Comparison of ENCODE assay signal across 8 mouse cellular contexts in the genomic region with DNA sequence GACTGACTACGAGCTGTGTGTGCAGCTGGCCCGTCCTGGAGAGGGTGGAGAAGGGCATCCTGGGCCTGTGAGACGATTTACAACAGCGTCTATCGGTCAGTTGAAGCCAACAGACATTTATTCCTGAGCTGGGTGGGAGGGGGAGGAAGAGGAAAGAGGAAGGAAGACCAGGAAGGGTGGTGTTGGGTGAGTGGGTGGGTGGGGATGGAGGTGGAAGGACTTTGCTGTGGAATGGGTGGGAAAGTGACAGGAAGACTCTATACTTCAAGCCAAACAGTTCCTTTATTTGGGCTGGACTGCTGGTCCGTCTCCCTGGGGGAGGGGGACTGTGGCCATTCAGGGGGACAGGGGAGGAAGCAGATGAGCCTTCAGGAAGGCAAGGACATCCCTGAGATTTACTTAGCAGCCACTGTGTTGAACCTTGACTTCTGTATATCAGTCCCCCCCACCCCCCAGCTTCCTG.
DNase-seq lines count a peak whose midpoint lies in the region; ATAC-seq and TF ChIP-seq lines count a peak whose summit lies in the region.

No protein-coding gene starts in this region.

- no peak overlapping the region for H3K4me2 ChIP-seq in neural tube, embryonic 14.5 days (ENCODE audit: low read depth, low read length)
- no peak overlapping the region for H3K4me2 ChIP-seq in neural tube, embryonic 15.5 days
- H3K4me2 ChIP-seq in liver, embryonic 14.5 days (ENCODE audit: low read depth): no peak overlapping the region

- no peaks in the 10 kb centered on the region for H3K9me3 ChIP-seq in neural tube, embryonic 14.5 days (ENCODE audit: control insufficient read depth, low read length)
- H3K9me3 ChIP-seq in neural tube, embryonic 15.5 days (replicated peaks): no peaks in the 10 kb centered on the region
- no peaks in the 10 kb centered on the region for H3K9me3 ChIP-seq in liver, embryonic 14.5 days (ENCODE audit: control insufficient read depth, low read length)
- H3K9me3 ChIP-seq in midbrain, embryonic 10.5 days (replicated peaks): no peaks in the 10 kb centered on the region

- no peak overlapping the region for H3K27ac ChIP-seq in neural tube, embryonic 14.5 days (ENCODE audit: low read depth, low read length)
- H3K27ac ChIP-seq in neural tube, embryonic 15.5 days (replicated peaks): no peak overlapping the region
- H3K27ac ChIP-seq in liver, embryonic 14.5 days: no peak overlapping the region
- H3K27ac ChIP-seq in midbrain, embryonic 10.5 days (replicated peaks): no peak overlapping the region
- H3K27ac ChIP-seq in thymus, adult 2 months (ENCODE audit: control insufficient read depth, insufficient read depth, low read length): no peak overlapping the region

- no peak for TF ChIP-seq EP300 in liver, embryonic 14.5 days (IDR thresholded peaks at IDR 0.05; ENCODE audit: low read depth)

- H3K27me3 ChIP-seq in neural tube, embryonic 14.5 days (ENCODE audit: control insufficient read depth, insufficient read depth, low read length): no peaks in the 10 kb centered on the region
- no peaks in the 10 kb centered on the region for H3K27me3 ChIP-seq in neural tube, embryonic 15.5 days (replicated peaks)
- H3K27me3 ChIP-seq in liver, embryonic 14.5 days (ENCODE audit: control insufficient read depth, insufficient read depth, low read length): no peaks in the 10 kb centered on the region
- no peaks in the 10 kb centered on the region for H3K27me3 ChIP-seq in midbrain, embryonic 10.5 days (ENCODE audit: low read depth, poor library complexity, severe bottlenecking)
- no peaks in the 10 kb centered on the region for H3K27me3 ChIP-seq in thymus, adult 2 months (ENCODE audit: control insufficient read depth, insufficient read depth, low read length)

- no peak for TF ChIP-seq CTCF in liver, embryonic 14.5 days (IDR thresholded peaks at IDR 0.05; ENCODE audit: low read depth)
- TF ChIP-seq CTCF in thymus, adult 2 months (IDR thresholded peaks at IDR 0.05; ENCODE audit: borderline replicate concordance, control insufficient read depth, extremely low read depth, insufficient read depth, low read length, poor library complexity): no peak

- no peak overlapping the region for H3K9ac ChIP-seq in neural tube, embryonic 14.5 days (replicated peaks; ENCODE audit: low read depth, low read length)
- H3K9ac ChIP-seq in neural tube, embryonic 15.5 days (replicated peaks): no peak overlapping the region
- no peak overlapping the region for H3K9ac ChIP-seq in liver, embryonic 14.5 days (replicated peaks)

- TF ChIP-seq POLR2A in thymus, adult 2 months (IDR thresholded peaks at IDR 0.05; ENCODE audit: control insufficient read depth, extremely low read depth, insufficient read depth, low read length, poor library complexity): no peak

- H3K36me3 ChIP-seq in neural tube, embryonic 14.5 days (ENCODE audit: control insufficient read depth, insufficient read depth, low read length): no peaks in the 10 kb centered on the region
- no peaks in the 10 kb centered on the region for H3K36me3 ChIP-seq in neural tube, embryonic 15.5 days
- H3K36me3 ChIP-seq in liver, embryonic 14.5 days (replicated peaks; ENCODE audit: control insufficient read depth, insufficient read depth, low read depth): no peaks in the 10 kb centered on the region
- H3K36me3 ChIP-seq in midbrain, embryonic 10.5 days: no peaks in the 10 kb centered on the region
- no peaks in the 10 kb centered on the region for H3K36me3 ChIP-seq in thymus, adult 2 months (ENCODE audit: control insufficient read depth, insufficient read depth, low read length)

- ATAC-seq in neural tube, embryonic 14.5 days (ENCODE audit: low read depth): 0 out of 2 replicates have a peak, but pooled peaks have one; percentile 21
- ATAC-seq in neural tube, embryonic 15.5 days (ENCODE audit: low FRiP score): no peak
- ATAC-seq in liver, embryonic 14.5 days (ENCODE audit: insufficient read depth): peak; percentile 37; the same call in 1 of the 2 replicates

- 57% methylated on average over 6 of the region's 6 CpGs for WGBS in neural tube, embryonic 14.5 days
- 75% methylated on average over 6 of the region's 6 CpGs for WGBS in neural tube, embryonic 15.5 days
- 23% methylated on average over 6 of the region's 6 CpGs for WGBS in liver, embryonic 14.5 days (ENCODE audit: insufficient replicate concordance)
- 75% methylated on average over 6 of the region's 6 CpGs for WGBS in midbrain, embryonic 10.5 days
- 84% methylated on average over 6 of the region's 6 CpGs for WGBS in thymus, adult 2 months

- no peak overlapping the region for H3K4me3 ChIP-seq in neural tube, embryonic 14.5 days (ENCODE audit: low read depth, low read length)
- no peak overlapping the region for H3K4me3 ChIP-seq in neural tube, embryonic 15.5 days (replicated peaks)
- no peak overlapping the region for H3K4me3 ChIP-seq in liver, embryonic 14.5 days (ENCODE audit: insufficient read depth in 1 of 2, low read depth in 2 of 2, low read length in 2 of 2)
- H3K4me3 ChIP-seq in midbrain, embryonic 10.5 days: no peak overlapping the region
- H3K4me3 ChIP-seq in thymus, adult 2 months (ENCODE audit: control insufficient read depth, insufficient read depth, low read length): no peak overlapping the region

- peak; percentile 69 for DNase-seq in kidney, adult 11 months
- DNase-seq in liver, embryonic 14.5 days (ENCODE audit: low read depth in 3 of 3, low spot score in 3 of 3): no peak
- no peak for DNase-seq in midbrain, embryonic 10.5 days (ENCODE audit: low spot score)
- no peak for DNase-seq in left cerebral cortex, adult 18-20 months (ENCODE audit: low spot score in 2 of 2)
- no peak for DNase-seq in thymus, adult 2 months
- no peak for DNase-seq in frontal cortex, adult 2 months (ENCODE audit: extremely low spot score in 1 of 2, low spot score in 1 of 2)

- H3K4me1 ChIP-seq in neural tube, embryonic 14.5 days (ENCODE audit: control insufficient read depth, insufficient read depth, low read length): no peaks in the 10 kb centered on the region
- H3K4me1 ChIP-seq in neural tube, embryonic 15.5 days: no peaks in the 10 kb centered on the region
- H3K4me1 ChIP-seq in liver, embryonic 14.5 days (replicated peaks; ENCODE audit: control insufficient read depth in 2 of 2, insufficient read depth in 2 of 2, low read length in 1 of 2): no peaks in the 10 kb centered on the region
- H3K4me1 ChIP-seq in midbrain, embryonic 10.5 days: no peaks in the 10 kb centered on the region
- H3K4me1 ChIP-seq in thymus, adult 2 months (replicated peaks; ENCODE audit: control insufficient read depth, insufficient read depth, low read length): no peaks in the 10 kb centered on the region
